Mouse (Mus musculus) forebrain, embryonic 12.5 days (tissue): ENCODE results near the gene Lmtk2. TPM values are rescaled to one million over a fixed set of nuclear protein-coding genes. Genes with fewer than 3 reads are reported as not detected.

ENCODE experiments used
- ATAC-seq: fragments of 200-750 bp; cut with Nextera tagmentation; 2 replicates; pipeline ENCODE4 v1.8.0; 2017; ENCODE audit warnings: moderate TSS enrichment; ENCODE audit not compliant: low FRiP score
- H3K27ac ChIP-seq: fragments of 300-500 bp; sonication (generic); 2 replicates; pipeline ENCODE4 v1.5.1; 2016; ENCODE audit warnings: mild to moderate bottlenecking
- H3K27me3 ChIP-seq: fragments of 300-500 bp; sonication (generic); 2 replicates; pipeline ENCODE4 v1.6.1; 2016; ENCODE audit warnings: mild to moderate bottlenecking
- H3K36me3 ChIP-seq: fragments of 300-500 bp; sonication (generic); replicated peaks from 2 replicates; pipeline ENCODE4 v1.6.1; 2016; ENCODE audit warnings: mild to moderate bottlenecking
- H3K4me1 ChIP-seq: fragments of 300-500 bp; sonication (generic); 2 replicates; pipeline ENCODE4 v1.6.1; 2016
- H3K4me2 ChIP-seq: fragments of 300-500 bp; sonication (generic); 2 replicates; pipeline ENCODE4 v1.6.1; 2016; ENCODE audit warnings: mild to moderate bottlenecking, moderate library complexity
- H3K4me3 ChIP-seq: fragments of 300-500 bp; sonication (generic); replicated peaks from 2 replicates; pipeline ENCODE4 v1.5.1; 2016; ENCODE audit warnings: mild to moderate bottlenecking
- H3K9ac ChIP-seq: fragments of 300-500 bp; sonication (generic); 2 replicates; pipeline ENCODE4 v1.6.1; 2016; ENCODE audit warnings: mild to moderate bottlenecking
- H3K9me3 ChIP-seq: fragments of 300-500 bp; sonication (generic); 2 replicates; pipeline ENCODE4 v1.6.1; 2016
- WGBS: fragments of 180-500 bp; shearing (Covaris S2); methylation state at CpG from one replicate; pipeline ENCODE4 v1.1.7; 2016; 5-methylcytosine and 5-hydroxymethylcytosine counted together
- polyA plus RNA-seq: library from polyadenylated mRNA; unstranded; fragments of >200 nt; fragmentation: Nextera tagmentation; extraction: Ambion mirVana; gene quantifications from 2 replicates; pipeline ENCODE4 v1.2.1, GENCODE M21; 2016

Lmtk2 gene
- polyA plus RNA-seq, 1 experiment from 2014 or later = 9.5 TPM

GRCm38 (mm10) chr5:144184350-144185045 is 84.3 kb downstream of the Lmtk2 start:
- Histone ChIP-seq H3K9me3 (no peaks in the 10 kb centered on the region), H3K27ac (no peak overlapping the region), H3K4me2 (no peak overlapping the region), H3K4me3 (no peak overlapping the region), H3K9ac (no peak overlapping the region), H3K27me3 (no peaks in the 10 kb centered on the region), H3K36me3 (peaks cover 36% of the 10 kb centered on the region), H3K4me1 (peaks cover 4% of the 10 kb centered on the region; the same call in 1 of the 2 replicates)
- no peak for ATAC-seq
- WGBS = 94% methylated on average over 21 of the region's 21 CpGs

DNA sequence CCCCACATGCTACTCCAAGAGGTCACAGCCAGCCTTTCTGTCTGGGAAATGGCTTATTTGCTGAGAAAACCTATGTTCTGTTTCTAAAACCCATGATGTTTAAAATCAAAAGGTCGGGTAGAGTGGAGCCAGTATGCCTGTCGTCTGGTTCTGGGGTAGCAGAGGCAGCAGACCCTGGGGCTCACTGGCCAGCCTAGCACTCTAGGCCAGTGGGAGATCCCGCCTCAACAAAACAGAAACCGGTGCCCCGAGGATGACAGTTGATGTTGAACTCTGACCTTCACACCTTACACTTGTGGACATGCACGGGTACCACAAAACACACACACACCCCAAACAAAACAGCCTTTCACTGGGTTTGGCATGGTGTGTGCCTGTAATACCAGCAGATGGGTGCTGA is 88.2 kb downstream of the Lmtk2 start:
- no peak overlapping the region for H3K4me2 ChIP-seq
- peaks cover 19% of the 10 kb centered on the region for H3K36me3 ChIP-seq
- H3K9ac ChIP-seq = no peak overlapping the region
- no peak for ATAC-seq
- H3K27ac ChIP-seq = no peak overlapping the region
- no peaks in the 10 kb centered on the region for H3K9me3 ChIP-seq
- peaks cover 16% of the 10 kb centered on the region for H3K4me1 ChIP-seq
- H3K4me3 ChIP-seq = no peak overlapping the region
- H3K27me3 ChIP-seq = peaks cover 6% of the 10 kb centered on the region; the same call in 1 of the 2 replicates
- WGBS = 88% methylated on average over 6 of the region's 6 CpGs

DNA sequence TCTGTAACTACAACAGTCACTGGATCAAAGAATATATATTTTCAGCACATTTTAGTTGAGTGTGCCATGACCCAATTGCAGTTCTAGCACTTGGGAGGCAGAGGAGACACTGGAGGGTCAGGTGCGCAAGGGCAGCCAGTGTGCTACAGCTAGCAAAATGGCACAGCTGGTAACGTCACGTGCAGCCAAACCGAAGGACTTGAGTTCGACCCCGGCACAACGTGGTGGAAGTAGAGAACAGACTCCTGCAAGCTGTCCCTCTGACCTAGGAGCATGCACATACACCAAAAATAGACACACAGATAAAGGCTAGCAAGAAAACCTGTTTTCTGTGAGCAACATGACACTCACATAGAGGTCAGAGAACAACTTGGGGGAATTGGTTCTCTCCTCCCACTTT is 89.1 kb downstream of the Lmtk2 start:
- ATAC-seq = no peak
- H3K36me3 ChIP-seq = peaks cover 15% of the 10 kb centered on the region
- no peak overlapping the region for H3K4me3 ChIP-seq
- peaks cover 16% of the 10 kb centered on the region for H3K4me1 ChIP-seq
- peaks cover 6% of the 10 kb centered on the region; the same call in 1 of the 2 replicates for H3K27me3 ChIP-seq
- H3K4me2 ChIP-seq = no peak overlapping the region
- WGBS = 79% methylated on average over 7 of the region's 7 CpGs
- no peak overlapping the region for H3K27ac ChIP-seq
- H3K9me3 ChIP-seq = no peaks in the 10 kb centered on the region
- H3K9ac ChIP-seq = no peak overlapping the region

DNA sequence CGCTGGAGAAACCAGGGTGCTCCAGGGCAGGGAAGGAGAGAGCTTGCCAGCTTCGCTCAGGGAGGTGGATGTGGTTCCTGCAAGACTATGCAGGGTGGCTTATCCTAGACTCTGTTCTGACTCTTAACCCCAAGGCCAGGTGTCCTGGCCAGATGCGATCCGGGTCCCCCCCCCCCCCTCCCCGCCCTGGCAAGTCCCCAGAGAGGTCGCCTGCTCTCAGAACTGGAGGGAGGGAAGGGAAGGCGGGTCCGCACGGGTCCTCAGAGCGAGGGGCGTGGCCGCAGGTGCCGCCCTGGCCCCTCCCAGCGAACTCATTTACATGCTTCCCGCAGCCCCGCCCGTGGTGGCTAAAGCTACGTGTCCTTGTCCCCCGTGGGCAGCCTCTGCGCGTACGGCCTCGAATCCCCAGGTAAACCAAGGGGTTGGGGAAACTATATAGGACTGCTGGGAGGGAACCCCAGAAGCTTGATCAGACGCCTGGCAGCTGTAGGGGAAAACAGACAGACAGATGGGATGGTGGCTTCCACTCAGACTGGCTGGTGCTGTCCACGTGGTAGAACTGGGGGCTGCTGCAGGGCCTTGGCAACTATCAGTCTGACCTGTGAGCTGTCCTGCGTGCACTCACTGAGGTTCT is 89.8 kb downstream of the Lmtk2 start, which contains the start of gene Bhlha15:
TSS of gene Bhlha15 (plus strand) at position 337 of the 634 bp plus-strand sequence.
- Histone ChIP-seq H3K9ac (peak within 1 kb of the TSS; percentile 43; the same call in 1 of the 2 replicates), H3K27me3 (peaks cover 6% of the 10 kb centered on the region; the same call in 1 of the 2 replicates), H3K4me3 (peak within 1 kb of the TSS; percentile 14), H3K27ac (no peak within 1 kb of the TSS), H3K4me1 (peaks cover 16% of the 10 kb centered on the region), H3K4me2 (peak within 1 kb of the TSS; percentile 51), H3K36me3 (peaks cover 7% of the 10 kb centered on the region), H3K9me3 (no peaks in the 10 kb centered on the region)
- ATAC-seq = peak; percentile 55
- WGBS = 5% methylated on average over 21 of the region's 26 CpGs

DNA sequence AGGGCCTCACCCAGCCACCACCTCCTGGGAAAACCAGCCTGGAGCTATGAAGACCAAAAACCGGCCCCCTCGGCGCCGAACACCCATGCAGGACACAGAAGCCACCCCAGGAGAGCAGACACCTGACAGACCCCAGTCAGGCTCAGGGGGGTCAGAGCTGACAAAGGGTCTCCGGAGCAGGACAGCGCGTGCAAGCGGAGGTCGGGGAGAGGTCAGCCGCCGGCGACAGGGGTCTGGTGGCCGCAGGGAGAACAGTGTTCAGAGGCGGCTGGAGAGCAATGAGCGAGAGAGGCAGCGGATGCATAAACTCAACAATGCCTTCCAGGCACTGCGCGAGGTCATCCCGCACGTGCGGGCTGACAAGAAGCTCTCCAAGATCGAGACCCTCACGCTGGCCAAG is 90.8 kb downstream of the Lmtk2 start:
- H3K4me1 ChIP-seq = peaks cover 16% of the 10 kb centered on the region
- H3K9ac ChIP-seq = no peak overlapping the region
- no peaks in the 10 kb centered on the region for H3K9me3 ChIP-seq
- ATAC-seq = no peak
- peaks cover under 1% of the 10 kb centered on the region; the same call in 1 of the 2 replicates for H3K36me3 ChIP-seq
- no peak overlapping the region for H3K4me3 ChIP-seq
- no peak overlapping the region for H3K27ac ChIP-seq
- H3K4me2 ChIP-seq = no peak overlapping the region
- H3K27me3 ChIP-seq = peaks cover 6% of the 10 kb centered on the region; the same call in 1 of the 2 replicates
- WGBS = 55% methylated on average over 23 of the region's 23 CpGs

- Histone ChIP-seq H3K4me2 (no peak overlapping the region), H3K27ac (no peak overlapping the region), H3K36me3 (no peaks in the 10 kb centered on the region; the same call in 1 of the 2 replicates), H3K27me3 (peaks cover 6% of the 10 kb centered on the region; the same call in 1 of the 2 replicates), H3K4me3 (no peak overlapping the region), H3K4me1 (peaks cover 23% of the 10 kb centered on the region), H3K9me3 (no peaks in the 10 kb centered on the region), H3K9ac (no peak overlapping the region)
- no peak for ATAC-seq
- WGBS = 80% methylated on average over 6 of the region's 6 CpGs
Measured at GRCm38 (mm10) chr5:144192673-144193072, 92.4 kb downstream of the Lmtk2 start.

GRCm38 (mm10) chr5:144194416-144194815 is 94.2 kb downstream of the Lmtk2 start:
- ATAC-seq = no peak
- Histone ChIP-seq H3K4me1 (peaks cover 21% of the 10 kb centered on the region), H3K27me3 (peaks cover 6% of the 10 kb centered on the region; the same call in 1 of the 2 replicates), H3K4me3 (no peak overlapping the region), H3K4me2 (no peak overlapping the region), H3K36me3 (no peaks in the 10 kb centered on the region; the same call in 1 of the 2 replicates), H3K27ac (no peak overlapping the region), H3K9ac (no peak overlapping the region), H3K9me3 (no peaks in the 10 kb centered on the region)
- WGBS = 88% methylated on average over 7 of the region's 7 CpGs

DNA sequence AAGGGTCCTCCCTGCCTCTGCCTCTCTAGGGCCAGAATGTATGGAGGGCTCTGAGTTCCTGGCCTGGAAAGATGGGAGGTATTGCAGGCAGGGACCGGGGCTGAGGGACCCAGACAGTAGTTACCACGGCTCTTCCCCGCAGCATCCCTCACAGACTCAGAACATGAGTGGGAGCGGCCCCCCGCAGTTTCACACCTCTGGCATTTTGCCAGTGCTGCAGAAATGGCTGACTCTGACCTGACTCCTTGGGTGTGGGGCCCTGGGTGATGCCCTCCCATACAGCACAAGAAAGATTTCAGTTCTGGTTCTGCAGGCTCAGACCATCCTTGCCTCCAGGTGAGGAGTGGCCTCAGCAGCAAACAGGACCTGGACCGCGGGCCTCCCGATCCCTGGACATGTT is 95.3 kb downstream of the Lmtk2 start:
- WGBS = 90% methylated on average over 8 of the region's 8 CpGs
- ATAC-seq = no peak
- no peaks in the 10 kb centered on the region for H3K9me3 ChIP-seq
- H3K27me3 ChIP-seq = peaks cover 2% of the 10 kb centered on the region; the same call in 1 of the 2 replicates
- peaks cover 5% of the 10 kb centered on the region for H3K36me3 ChIP-seq
- H3K4me2 ChIP-seq = no peak overlapping the region
- no peak overlapping the region for H3K27ac ChIP-seq
- H3K4me3 ChIP-seq = no peak overlapping the region
- H3K9ac ChIP-seq = no peak overlapping the region
- peaks cover 9% of the 10 kb centered on the region for H3K4me1 ChIP-seq

- ATAC-seq = no peak
- 86% methylated on average over 11 of the region's 11 CpGs for WGBS
- Histone ChIP-seq H3K4me2 (no peak overlapping the region), H3K9me3 (peaks cover 6% of the 10 kb centered on the region; the same call in 1 of the 2 replicates), H3K27ac (no peak overlapping the region), H3K27me3 (no peaks in the 10 kb centered on the region), H3K4me1 (peaks cover 7% of the 10 kb centered on the region; the same call in 1 of the 2 replicates), H3K4me3 (no peak overlapping the region), H3K36me3 (peaks cover 35% of the 10 kb centered on the region), H3K9ac (no peak overlapping the region)
Measured at GRCm38 (mm10) chr5:144200616-144201015, 100.4 kb downstream of the Lmtk2 start.

DNA sequence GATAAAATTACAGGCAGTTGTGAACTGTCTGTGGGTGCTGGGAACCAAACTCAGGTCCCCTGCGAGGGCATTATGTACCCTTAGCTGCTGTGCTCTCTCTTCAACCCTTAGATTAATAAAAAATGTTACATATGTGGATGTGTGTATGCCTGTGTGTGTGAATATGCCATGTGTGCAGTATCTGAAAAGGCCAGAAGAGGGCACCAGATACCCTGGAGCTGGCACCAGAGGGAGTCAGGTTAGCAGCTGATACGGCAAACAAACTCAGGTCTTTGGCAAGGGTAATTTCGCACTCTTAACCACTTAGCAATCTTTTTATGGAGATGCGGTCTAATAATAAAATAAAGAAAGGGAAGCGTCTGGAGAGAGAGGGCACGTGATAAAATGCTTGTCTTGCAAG is 102.2 kb downstream of the Lmtk2 start:
- 92% methylated on average over 6 of the region's 6 CpGs for WGBS
- Histone ChIP-seq H3K36me3 (peaks cover 42% of the 10 kb centered on the region), H3K9me3 (peaks cover 6% of the 10 kb centered on the region; the same call in 1 of the 2 replicates), H3K27me3 (no peaks in the 10 kb centered on the region), H3K4me3 (no peak overlapping the region), H3K4me1 (no peaks in the 10 kb centered on the region; the same call in 1 of the 2 replicates), H3K4me2 (no peak overlapping the region), H3K27ac (no peak overlapping the region), H3K9ac (no peak overlapping the region)
- no peak for ATAC-seq

DNA sequence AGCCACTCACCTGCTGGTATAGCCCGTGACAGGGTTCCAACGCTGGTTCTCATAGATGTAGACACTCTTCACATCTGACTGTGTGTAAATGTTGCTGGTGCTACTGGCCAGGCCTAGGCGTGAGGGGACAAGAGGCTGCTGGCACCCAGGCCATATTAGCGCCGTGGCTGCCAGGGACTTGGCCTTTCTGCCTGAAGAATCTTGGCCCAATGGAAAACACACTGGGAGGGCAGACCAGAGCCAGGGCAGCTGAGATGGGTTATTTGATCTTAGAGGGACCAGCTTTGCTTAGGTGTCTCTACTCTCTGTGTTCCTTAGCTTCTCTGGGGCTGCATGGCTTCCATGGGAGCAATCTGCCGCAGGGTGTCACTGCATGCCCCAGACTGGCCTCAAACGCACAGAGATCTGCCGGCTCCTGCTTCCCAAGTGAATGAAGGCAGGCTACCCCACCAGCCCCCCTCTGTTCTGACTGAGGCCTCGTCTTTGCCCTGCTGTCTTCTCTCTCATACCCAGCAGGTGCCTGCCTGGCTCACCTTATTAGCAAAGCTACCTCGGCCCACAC is 103.2 kb downstream of the Lmtk2 start:
- Histone ChIP-seq H3K9ac (no peak overlapping the region), H3K27ac (no peak overlapping the region), H3K9me3 (peaks cover 6% of the 10 kb centered on the region; the same call in 1 of the 2 replicates), H3K36me3 (peaks cover 49% of the 10 kb centered on the region), H3K4me3 (no peak overlapping the region), H3K4me2 (no peak overlapping the region), H3K27me3 (no peaks in the 10 kb centered on the region), H3K4me1 (no peaks in the 10 kb centered on the region; the same call in 1 of the 2 replicates)
- no peak for ATAC-seq
- 90% methylated on average over 10 of the region's 10 CpGs for WGBS

GRCm38 (mm10) chr5:144204303-144204702 is 104.1 kb downstream of the Lmtk2 start:
- H3K36me3 ChIP-seq = peaks cover 53% of the 10 kb centered on the region
- no peak overlapping the region for H3K27ac ChIP-seq
- H3K9me3 ChIP-seq = peaks cover 6% of the 10 kb centered on the region; the same call in 1 of the 2 replicates
- WGBS = 94% methylated on average over 12 of the region's 12 CpGs
- no peaks in the 10 kb centered on the region for H3K27me3 ChIP-seq
- no peak overlapping the region for H3K9ac ChIP-seq
- no peak overlapping the region for H3K4me2 ChIP-seq
- no peak for ATAC-seq
- H3K4me3 ChIP-seq = no peak overlapping the region
- H3K4me1 ChIP-seq = no peaks in the 10 kb centered on the region; the same call in 1 of the 2 replicates
